In the genomic region with DNA sequence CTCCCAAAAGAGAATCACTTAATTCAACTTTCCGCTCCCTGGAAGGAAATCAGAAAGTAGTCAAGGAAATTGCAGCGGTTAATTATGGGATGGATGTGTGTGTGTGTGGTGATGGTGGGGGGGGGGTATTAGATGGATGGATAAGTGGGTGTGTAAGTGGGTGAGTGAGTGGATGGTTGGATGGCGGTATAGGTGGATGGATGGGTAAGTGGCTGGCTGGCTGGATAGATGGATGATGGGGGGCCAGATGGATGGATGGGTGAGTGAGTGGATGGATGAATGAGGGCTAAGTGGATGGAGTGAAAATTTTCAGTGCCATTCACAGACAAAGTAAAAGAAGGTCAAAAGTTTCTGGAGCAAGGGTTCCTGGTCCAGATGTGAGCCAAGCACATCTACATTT, we compare ENCODE assay signal across 1 mouse cellular context.
TF ChIP-seq lines count a peak whose summit lies in the region.

No protein-coding gene starts in this region.

TF ChIP-seq in CH12.LX, 34 proteins besides CTCF, POLR2A, EP300 and RAD21 (continued from another document):
- no peak for TF ChIP-seq ELF1 (IDR thresholded peaks at IDR 0.05; ENCODE audit: low read depth, low read length)
- TF ChIP-seq MAX (IDR thresholded peaks at IDR 0.05; ENCODE audit: low read length): no peak
- TF ChIP-seq ZKSCAN1 (IDR thresholded peaks at IDR 0.05; ENCODE audit: borderline replicate concordance, low read depth, low read length): no peak
- TF ChIP-seq JUN (IDR thresholded peaks at IDR 0.05; ENCODE audit: insufficient read depth, low read depth, low read length): no peak
